Mouse (Mus musculus): ENCODE measurements around the gene Gabbr2.
A peak's percentile ranks its signal among the peaks of the same experiment; 100 is the strongest.
"Not testable (repeated sequence)": the region's sequence is repeated elsewhere in the genome, so short reads cannot be mapped to it uniquely, and the experiment has no call there.

Gene Gabbr2

GRCm38 (mm10) chr4:46650086-46650753, 341.5 kb downstream of the Gabbr2 start, which contains the start of gene Tbc1d2:
Gene Tbc1d2, minus strand, starts transcription at chr4:46650209.
- DNase-seq (ENCODE audit: low spot score): peak; percentile 95

- no peak for DNase-seq (ENCODE audit: low spot score)
Observed at GRCm38 (mm10) chr4:46649161-46649560, 342.5 kb downstream of the Gabbr2 start.

- no peak for DNase-seq (ENCODE audit: low spot score)
Observed at GRCm38 (mm10) chr4:46643676-46644112, 348.0 kb downstream of the Gabbr2 start.

GRCm38 (mm10) chr4:46642924-46643675, 348.6 kb downstream of the Gabbr2 start:
- no peak for DNase-seq (ENCODE audit: low spot score)

GRCm38 (mm10) chr4:46641283-46641682, 350.4 kb downstream of the Gabbr2 start:
- DNase-seq (ENCODE audit: low spot score): no peak

DNA sequence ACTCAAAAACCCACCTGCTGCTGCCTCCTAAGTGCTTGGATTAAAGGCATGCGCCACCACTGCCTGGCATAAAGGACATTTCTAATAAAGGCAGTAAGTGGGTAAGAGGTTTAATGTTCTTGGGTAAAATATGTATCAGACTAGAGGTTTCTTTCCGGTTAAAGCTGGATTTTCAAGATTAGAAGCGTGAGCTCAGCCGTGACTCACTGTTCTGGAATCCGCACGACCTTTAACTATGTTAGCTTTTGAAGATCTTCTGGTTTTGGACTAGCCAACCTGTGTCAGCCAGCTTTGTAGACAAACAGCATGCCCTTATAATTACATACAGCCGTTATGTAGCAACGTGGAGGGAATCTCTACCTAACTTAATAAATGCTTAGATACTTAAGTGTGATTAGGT, 351.8 kb downstream of the Gabbr2 start:
- DNase-seq (ENCODE audit: low spot score): no peak

- DNase-seq (ENCODE audit: low spot score): not testable (repeated sequence)
Observed at GRCm38 (mm10) chr4:46637250-46637649, 354.4 kb downstream of the Gabbr2 start.

DNA sequence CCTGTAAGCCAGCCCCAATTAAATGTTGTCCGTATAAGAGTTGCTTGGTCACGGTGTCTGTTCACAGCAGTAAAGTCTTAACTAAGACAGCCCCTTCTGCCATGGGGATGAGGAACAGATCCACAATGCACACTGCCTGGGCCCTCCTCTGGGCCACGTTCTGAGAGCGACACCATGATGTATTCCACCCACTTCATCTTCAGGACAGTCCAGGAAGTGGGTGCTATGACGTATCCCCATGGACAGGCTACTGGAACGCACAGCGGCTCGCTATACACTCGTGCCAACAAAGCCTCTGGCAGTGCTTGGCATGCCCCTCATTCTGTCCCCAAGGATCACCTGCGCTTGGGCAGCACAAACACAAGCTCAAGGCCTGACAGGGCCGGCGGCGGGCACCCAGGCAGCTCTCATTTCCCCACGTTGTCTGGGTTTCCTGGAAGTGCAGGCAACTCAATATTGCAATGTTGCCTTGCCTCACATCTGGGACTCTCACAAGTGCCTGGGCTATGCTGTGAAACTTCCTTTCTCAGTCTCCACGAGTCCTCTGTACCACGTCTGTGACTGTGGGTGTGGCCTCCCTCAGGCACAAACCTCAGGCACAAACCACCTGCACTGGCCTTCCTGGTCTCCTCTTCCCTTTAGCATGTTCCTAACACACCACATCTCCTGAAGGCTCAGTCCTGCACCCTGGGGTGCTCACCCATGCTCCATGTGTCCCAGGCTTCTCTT, 355.8 kb downstream of the Gabbr2 start:
- no peak for DNase-seq (ENCODE audit: low spot score)

DNA sequence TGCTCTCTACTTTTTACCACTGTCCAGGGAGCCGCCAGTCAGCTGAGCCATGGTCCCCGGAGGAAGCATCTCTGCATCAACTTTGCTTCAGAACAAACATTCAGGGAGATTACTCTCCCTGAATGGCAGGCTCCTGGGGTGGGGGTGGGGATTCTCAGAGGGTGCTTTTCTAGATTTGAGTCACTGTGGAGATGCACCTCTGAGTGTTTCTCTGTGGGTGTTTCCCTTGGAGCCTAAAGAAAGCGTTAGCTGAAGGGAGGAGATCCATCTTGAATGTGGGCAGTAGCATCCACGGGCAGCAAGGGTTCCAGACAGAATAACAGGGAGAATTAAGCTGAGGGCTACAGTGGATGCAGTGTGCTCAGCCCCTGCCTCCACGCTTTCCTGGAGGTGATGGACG, 356.8 kb downstream of the Gabbr2 start:
- no peak for DNase-seq (ENCODE audit: low spot score)

DNA sequence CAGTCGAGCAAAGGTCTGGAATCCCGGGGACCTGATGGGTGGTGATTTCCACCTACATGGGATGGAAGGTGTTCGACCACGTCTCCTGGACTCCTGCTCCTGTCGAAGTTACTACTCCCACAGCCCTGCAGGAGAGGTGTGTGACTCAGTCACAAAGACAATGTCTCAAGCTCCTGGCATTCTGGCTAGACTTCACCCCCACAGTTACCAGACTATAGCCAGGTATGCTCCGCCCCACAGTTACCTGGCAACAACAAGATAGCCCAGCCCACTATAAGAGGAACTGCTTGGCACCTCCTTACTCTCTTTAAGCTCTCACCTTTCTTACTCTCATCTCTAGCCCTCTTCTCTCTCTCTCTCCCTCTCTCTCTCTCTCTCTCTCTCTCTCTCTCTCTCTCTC, 358.1 kb downstream of the Gabbr2 start:
- not testable (repeated sequence) for DNase-seq (ENCODE audit: low spot score)

DNA sequence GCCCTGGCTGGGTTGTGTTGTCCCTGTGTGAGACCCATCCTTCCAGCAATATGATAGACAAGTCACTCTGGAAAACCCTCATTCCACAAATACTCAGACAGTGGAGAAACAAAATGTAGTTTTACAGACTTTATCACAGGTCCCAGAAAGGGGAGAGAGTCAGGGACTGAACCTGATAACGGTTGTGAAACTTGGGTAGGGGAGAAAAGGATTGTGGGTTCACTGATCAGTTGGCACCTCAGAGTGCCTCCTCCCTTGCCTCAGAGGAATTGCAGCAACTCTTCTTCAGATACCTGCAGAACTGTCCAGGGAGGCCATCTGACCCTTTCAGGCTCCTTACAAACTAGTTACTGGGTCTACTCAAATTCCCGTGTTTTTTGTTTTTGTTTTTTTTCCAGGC, 359.2 kb downstream of the Gabbr2 start:
- DNase-seq (ENCODE audit: low spot score): no peak

- DNase-seq (ENCODE audit: low spot score): no peak
Observed at GRCm38 (mm10) chr4:46630390-46630789, 361.3 kb downstream of the Gabbr2 start.

- DNase-seq (ENCODE audit: low spot score): no peak
Observed at GRCm38 (mm10) chr4:46628873-46629272, 362.8 kb downstream of the Gabbr2 start.

DNA sequence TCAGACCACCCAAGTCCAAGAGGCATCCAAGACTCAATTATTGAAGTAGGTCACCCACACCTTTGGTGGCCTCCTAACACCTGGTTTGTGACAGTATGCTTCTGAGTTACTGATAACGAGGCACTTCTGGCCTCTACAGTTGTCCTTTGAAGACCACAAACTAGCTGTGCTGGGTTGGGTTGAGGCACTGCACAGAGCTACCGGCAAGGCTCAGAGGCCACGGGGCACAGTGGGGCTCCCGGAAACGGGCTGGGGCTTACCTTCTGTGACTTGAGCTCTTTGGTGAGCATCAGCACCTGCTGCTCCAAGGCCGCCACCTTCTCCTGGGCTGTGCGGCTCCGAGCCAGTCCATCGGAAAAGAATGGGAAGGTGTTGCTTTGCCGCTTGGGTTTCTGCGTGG, 363.6 kb downstream of the Gabbr2 start:
- no peak for DNase-seq (ENCODE audit: low spot score)

DNA sequence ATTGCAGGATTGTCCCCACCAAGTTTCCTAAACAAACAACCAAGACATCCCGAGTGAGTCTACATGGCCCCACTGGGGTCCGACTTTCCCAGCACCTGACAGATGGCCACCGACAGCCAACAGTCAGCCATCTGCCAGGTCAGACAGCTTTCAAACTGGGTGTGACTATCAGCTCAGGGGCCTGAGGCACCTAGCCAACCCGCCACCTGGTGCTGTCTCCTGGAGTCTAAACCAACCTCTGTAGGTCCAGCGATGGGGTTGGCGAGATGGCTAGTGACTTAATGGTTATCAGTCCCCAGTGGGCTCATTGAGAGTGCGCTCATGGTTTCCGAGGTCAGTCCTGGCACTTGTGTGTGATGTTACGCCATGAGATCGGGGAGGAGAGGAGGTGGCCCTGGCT, 366.6 kb downstream of the Gabbr2 start:
- no peak for DNase-seq (ENCODE audit: low spot score)

DNA sequence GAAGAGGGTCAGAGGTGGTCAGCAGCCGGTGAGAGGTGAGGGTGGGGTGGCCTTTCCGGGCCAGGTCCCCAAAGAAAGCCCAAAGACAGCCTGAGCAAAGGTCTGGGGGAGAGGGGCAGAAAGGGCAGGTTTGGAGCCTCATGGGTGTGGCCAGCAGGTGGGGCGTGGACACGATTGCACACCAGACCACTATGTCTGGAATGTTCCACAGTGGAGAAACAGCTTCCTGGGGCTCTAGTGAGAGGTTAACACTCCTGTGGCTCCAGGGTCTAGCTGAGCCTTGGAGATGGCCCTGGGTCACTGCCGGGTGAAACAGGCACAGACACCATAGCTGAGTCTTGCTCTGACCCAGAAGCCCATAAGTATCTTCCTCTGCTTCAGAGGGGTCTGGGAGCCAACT, 368.7 kb downstream of the Gabbr2 start:
- DNase-seq (ENCODE audit: low spot score): no peak

GRCm38 (mm10) chr4:46620946-46621345, 370.7 kb downstream of the Gabbr2 start:
- DNase-seq (ENCODE audit: low spot score): no peak

GRCm38 (mm10) chr4:46620330-46620729, 371.3 kb downstream of the Gabbr2 start:
- DNase-seq (ENCODE audit: low spot score): peak; percentile 64

DNA sequence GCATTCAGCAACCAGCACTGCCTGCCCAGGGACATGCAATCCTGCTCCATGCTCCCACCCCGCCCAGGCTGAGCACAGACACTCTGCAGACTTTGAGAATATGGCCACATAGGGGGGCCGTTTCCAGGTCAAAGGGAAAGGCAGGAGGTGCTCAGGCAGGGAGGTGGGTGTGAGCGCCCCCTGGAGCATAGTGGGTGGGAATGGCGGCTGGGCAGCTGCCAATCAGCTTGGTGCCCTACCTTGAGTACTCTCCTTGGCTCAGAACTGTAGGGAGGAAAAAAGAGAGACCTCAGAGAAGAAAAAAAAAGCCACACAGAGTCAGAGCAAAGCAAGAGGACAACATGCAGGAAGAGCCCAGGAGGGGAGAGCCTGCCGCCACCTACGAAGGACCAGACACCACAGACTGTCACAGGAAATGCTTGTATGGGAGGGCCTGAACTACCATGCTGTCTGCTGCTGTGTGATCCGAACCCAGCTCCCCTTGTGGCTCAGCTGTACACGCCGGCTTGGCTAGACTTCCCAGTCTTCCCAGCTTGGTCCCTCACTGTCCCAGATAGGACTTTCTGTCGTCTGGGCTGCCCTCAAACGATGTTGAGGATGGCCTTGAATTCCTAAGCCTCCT, 373.4 kb downstream of the Gabbr2 start:
- DNase-seq (ENCODE audit: low spot score): peak; percentile 40

DNA sequence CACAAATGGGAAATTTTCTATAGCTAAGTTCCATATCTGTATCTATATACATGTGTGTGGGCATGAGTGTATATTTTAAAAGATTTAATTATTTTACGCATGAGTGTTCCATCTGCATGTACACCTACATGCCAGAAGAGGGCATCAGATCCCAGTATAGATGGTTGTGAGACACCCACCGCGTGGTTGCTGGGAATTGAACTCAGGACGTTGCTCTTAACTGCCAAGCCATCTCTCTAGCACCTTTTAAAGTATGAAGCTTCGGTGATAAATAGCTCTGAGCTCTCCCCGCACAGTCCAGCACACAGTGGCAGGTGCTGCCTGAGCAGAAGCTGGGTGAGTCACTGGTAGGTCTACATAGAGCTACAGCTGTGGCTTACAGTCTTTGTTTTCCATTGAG, 374.3 kb downstream of the Gabbr2 start:
- DNase-seq (ENCODE audit: low spot score): no peak

- no peak for DNase-seq (ENCODE audit: low spot score)
Observed at GRCm38 (mm10) chr4:46614641-46615040, 377.0 kb downstream of the Gabbr2 start.

DNA sequence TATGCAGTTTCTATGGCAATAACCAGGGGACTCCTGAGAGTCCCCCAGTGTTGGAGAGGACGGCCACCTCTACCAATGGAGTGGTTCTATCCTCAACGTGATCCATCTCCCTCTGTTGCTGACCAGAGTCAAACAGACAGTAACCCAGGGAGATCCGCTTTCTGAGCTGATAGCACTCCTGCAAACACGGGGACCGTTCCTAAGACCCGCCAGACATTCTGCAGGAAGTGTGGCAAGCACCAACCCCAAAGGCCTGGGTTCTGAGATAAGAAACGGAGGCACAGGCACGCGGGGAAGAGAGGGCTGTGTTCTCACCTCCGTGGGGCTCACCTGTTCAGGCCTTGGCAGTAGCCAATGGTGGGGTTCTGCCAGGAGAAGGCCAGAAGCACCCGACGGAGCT, 378.1 kb downstream of the Gabbr2 start:
- DNase-seq (ENCODE audit: low spot score): no peak

Data from retina, embryonic 14.5 days (tissue).